Mouse (Mus musculus): ENCODE data around the gene Gm20696.

The Gm20696 gene

GRCm38 (mm10) chr6:99344966-99345365 lies 321.6 kb downstream of the Gm20696 start:
- DNase-seq = no peak

- no peak for DNase-seq
Measured at GRCm38 (mm10) chr6:99344357-99344756, 322.2 kb downstream of the Gm20696 start.

- DNase-seq = no peak
Measured at GRCm38 (mm10) chr6:99343815-99344214, 322.8 kb downstream of the Gm20696 start.

GRCm38 (mm10) chr6:99342416-99342815 lies 324.2 kb downstream of the Gm20696 start:
- no peak for DNase-seq

GRCm38 (mm10) chr6:99340902-99341301 lies 325.7 kb downstream of the Gm20696 start:
- no peak for DNase-seq

- no peak for DNase-seq
Measured at GRCm38 (mm10) chr6:99339986-99340721, 326.4 kb downstream of the Gm20696 start.

- DNase-seq = no peak
Measured at GRCm38 (mm10) chr6:99339343-99339620, 327.3 kb downstream of the Gm20696 start.

GRCm38 (mm10) chr6:99338593-99339342 lies 327.8 kb downstream of the Gm20696 start:
- DNase-seq = no peak

GRCm38 (mm10) chr6:99338174-99338573 lies 328.4 kb downstream of the Gm20696 start:
- DNase-seq = no peak

GRCm38 (mm10) chr6:99337575-99337974 lies 329.0 kb downstream of the Gm20696 start:
- DNase-seq = no peak

- no peak for DNase-seq
Measured at GRCm38 (mm10) chr6:99336191-99336590, 330.4 kb downstream of the Gm20696 start.

GRCm38 (mm10) chr6:99335174-99335830 lies 331.3 kb downstream of the Gm20696 start:
- DNase-seq = no peak

GRCm38 (mm10) chr6:99334255-99334654 lies 332.3 kb downstream of the Gm20696 start:
- DNase-seq = no peak

GRCm38 (mm10) chr6:99333127-99333526 lies 333.5 kb downstream of the Gm20696 start:
- DNase-seq = no peak

GRCm38 (mm10) chr6:99330169-99330568 lies 336.4 kb downstream of the Gm20696 start:
- DNase-seq = no peak

- no peak for DNase-seq
Measured at GRCm38 (mm10) chr6:99328634-99329033, 338.0 kb downstream of the Gm20696 start.

GRCm38 (mm10) chr6:99328146-99328545 lies 338.5 kb downstream of the Gm20696 start:
- no peak for DNase-seq

GRCm38 (mm10) chr6:99327721-99328120 lies 338.9 kb downstream of the Gm20696 start:
- no peak for DNase-seq

GRCm38 (mm10) chr6:99325881-99326280 lies 340.7 kb downstream of the Gm20696 start:
- DNase-seq = no peak

GRCm38 (mm10) chr6:99325461-99325860 lies 341.1 kb downstream of the Gm20696 start:
- DNase-seq = no peak

- DNase-seq = no peak
Measured at GRCm38 (mm10) chr6:99322132-99322904, 344.3 kb downstream of the Gm20696 start.

- DNase-seq = no peak
Measured at GRCm38 (mm10) chr6:99320444-99320843, 346.2 kb downstream of the Gm20696 start.
